Mouse (Mus musculus) kidney, postnatal 10 days (tissue): ENCODE data around the gene Hivep2.

ENCODE experiments used
- DNase-seq: peaks from one replicate; pipeline ENCODE4 v3.0.0; 2021; ENCODE audit warnings: mixed read lengths

The Hivep2 gene

DNA sequence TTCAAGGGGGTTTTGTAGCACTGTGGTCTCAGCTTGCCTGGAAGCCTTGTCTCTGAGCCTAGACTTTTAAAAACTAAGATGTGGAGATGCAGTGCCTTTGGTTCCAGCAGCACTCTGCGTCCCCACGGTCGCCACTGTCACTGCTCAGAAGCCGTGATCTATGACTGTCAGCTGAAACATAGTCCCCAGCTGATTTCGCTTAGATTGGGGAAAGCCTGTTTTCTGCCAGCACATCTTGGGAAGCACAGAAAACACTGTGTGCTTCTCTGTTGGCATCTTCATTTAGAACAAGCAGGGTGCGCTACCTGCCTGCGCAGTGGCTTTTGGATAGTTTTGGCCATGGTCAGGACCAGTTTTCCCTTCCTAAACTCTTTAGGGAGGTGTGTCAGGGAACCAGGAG lies 59.1 kb downstream of the Hivep2 start:
- no peak for DNase-seq

- DNase-seq = no peak
Measured at GRCm38 (mm10) chr10:14027751-14028150, 61.9 kb downstream of the Hivep2 start.

GRCm38 (mm10) chr10:14028956-14029355 lies 63.1 kb downstream of the Hivep2 start:
- peak; percentile 28 for DNase-seq

DNA sequence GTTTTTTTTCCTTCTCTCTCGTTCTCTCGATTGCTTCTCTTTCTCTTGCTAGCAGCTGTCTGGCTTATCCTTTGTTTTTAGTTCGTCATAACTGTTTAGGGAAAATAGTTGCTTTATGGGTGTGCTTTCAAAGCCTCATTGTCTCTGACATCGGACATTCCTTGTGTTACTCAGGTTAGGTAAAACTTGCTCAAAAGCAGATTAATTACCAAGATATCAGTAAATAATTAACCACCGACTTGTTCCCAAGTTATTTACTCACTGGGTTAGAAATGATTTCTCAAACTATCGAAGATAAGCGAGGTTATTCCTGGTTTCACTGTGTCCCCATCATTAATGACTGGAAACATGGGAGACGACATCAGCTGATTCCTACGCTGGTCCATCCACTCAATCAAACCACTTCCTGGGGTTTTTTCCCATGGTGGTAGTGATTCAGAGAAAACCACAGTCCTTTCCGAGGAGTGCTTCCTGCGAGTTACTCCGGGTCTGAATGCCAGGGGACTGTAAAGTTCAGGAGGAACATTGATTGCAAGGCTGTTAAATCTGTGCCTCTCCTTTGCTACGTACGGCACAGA lies 64.7 kb downstream of the Hivep2 start:
- DNase-seq = no peak

DNA sequence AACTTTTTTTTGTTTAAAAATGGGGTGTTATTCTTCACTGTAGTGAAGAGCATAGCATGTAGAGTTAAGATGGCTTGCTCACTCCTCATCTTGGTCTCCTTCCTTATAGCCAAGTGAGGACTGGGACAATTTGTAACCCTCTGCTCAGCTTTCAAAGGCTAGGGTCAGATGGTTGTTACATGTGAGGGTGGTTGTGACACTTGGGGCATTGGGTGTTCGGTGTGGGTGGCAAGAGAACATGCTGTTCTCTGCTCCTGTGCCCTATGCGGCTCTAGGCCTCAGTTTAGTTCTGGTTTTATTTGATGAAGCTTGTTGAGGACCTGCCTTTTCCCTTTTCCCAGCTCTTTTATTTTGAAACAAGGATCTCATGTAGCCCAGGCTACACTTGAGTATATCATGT lies 66.7 kb downstream of the Hivep2 start:
- no peak for DNase-seq

GRCm38 (mm10) chr10:14034046-14034445 lies 68.2 kb downstream of the Hivep2 start:
- DNase-seq = no peak

DNA sequence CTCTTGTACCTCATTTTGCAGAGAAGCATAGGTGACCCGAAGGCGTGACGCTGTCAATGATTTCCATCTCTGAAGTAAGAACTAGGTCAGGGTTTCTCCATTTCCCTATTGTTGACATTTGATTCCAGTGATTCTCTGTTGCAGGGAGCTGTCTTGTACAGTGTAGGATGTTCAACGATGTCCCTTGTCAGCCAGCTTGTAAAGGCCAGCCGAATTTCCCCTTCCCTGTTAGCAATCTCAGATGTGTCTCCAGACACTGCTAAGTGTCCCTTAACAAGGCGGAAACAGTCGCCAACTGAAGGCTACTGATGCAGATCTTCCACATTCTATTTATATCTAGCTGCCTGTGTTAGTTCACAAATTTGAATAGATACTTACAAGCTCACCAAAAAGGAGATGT lies 68.9 kb downstream of the Hivep2 start:
- DNase-seq = no peak

DNA sequence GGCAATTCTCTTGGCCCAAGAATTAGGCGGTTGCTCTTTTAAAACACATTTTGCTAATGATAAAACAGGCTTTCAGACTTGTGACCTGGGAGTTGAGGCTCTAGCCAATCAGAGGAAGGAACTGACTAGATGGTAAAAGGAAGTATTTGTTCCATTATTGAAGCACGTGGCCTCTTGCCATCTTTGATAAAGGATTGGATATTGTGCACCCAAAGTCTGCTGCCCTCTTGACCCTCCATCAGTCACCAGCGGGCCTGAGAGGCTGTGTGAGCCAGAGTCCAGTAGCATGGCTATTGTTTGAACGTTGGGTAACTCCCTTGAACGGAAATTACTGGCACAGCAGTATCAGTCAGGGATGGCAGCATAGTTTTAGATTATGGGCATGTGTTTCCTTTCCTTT lies 69.7 kb downstream of the Hivep2 start:
- no peak for DNase-seq

DNA sequence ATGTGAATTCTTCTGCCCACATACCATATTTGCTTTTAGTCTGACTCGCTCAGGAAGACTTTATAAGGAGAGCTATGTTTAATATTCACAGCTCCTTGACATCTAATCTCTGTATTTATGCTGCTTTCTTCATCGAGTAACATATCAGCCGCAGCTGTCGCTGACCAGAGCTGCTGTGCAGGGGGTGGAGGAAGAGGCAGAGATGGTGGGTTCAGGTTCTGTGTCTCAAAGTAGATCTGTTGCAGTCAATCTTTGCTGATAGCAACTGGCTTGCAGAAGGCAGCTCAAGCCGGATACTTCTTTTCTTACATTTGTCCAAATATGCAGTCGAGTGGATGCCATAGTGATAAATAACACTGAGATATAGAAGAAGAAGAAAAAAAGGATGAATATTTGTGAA lies 70.6 kb downstream of the Hivep2 start:
- DNase-seq = no peak

GRCm38 (mm10) chr10:14037977-14038489 lies 72.2 kb downstream of the Hivep2 start:
- no peak for DNase-seq

DNA sequence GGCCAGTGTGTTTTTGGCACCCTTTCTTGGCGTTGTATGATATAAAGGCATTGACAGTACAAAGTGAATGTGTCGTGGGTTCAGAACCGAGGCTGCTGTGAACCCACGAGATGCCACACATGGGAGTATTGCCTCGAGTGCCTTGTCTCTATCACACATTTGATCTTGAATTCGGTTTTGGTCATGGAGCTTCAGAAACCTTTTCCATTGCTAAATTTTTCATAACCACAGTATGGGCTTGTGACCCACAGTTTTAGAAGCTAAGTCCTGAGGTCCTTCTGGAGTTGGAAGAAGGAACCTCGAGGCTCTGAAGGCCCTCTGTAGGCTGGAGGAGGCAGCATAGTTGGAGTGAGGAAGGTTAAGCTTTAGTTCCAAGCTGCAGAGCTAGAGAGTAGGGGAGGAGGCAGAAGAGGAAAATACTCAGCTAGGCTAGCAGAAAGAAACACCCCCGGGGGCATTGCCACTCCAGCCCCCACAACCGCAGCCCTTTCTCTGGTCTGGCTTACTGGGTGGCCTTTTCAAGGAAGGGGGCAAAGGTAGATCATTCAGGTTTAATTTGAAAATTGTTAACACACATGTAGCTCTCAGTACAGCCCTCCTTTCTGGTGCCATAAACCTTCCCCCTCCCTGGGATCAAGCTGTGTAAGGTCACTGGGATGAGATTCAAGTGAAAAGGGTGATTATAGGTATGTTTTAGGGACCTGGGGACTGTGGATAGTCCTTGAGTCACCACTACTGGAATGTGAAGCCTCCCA lies 75.0 kb downstream of the Hivep2 start:
- DNase-seq = no peak

DNA sequence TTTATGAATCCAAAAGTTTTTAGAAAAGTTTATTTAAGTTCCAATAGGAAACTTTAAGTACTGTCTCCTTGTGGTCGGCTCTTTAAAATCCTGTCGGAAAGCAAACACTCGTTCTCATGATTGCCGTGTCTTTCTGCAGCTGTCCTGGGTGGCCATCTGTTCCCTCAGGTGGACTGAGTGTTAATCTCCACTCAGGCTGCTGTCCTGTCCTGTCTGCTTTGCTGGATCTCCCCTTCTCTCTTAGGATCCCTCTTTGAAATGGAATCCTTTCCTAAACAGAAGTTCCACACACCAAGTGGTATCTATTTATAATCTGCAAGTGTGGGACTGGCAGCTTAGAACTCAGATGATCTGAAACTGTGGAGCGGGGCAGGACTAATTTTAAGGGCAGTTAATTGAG lies 75.7 kb downstream of the Hivep2 start:
- no peak for DNase-seq

GRCm38 (mm10) chr10:14042539-14043348 lies 76.9 kb downstream of the Hivep2 start:
- DNase-seq = no peak

DNA sequence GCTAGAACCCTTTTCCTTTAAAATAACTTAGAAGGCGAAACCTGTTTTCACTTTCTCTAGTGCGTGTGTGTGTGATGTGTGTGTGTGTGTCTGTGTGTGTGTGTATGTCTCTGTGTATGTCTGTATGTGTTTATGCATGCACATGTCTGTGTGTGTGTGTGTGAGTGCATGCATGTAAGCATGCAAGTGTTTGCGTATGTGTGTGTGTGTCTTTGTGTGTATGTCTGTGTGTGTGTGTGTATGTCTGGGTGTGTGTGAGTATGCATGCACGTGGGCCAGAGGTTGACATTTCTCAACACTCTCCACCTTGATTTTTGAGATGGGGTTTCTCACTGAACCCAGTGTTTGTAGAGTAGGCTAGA lies 77.5 kb downstream of the Hivep2 start:
- DNase-seq = no peak

- no peak for DNase-seq
Measured at GRCm38 (mm10) chr10:14044046-14044782, 78.3 kb downstream of the Hivep2 start.

- no peak for DNase-seq
Measured at GRCm38 (mm10) chr10:14044783-14045392, 79.0 kb downstream of the Hivep2 start.

DNA sequence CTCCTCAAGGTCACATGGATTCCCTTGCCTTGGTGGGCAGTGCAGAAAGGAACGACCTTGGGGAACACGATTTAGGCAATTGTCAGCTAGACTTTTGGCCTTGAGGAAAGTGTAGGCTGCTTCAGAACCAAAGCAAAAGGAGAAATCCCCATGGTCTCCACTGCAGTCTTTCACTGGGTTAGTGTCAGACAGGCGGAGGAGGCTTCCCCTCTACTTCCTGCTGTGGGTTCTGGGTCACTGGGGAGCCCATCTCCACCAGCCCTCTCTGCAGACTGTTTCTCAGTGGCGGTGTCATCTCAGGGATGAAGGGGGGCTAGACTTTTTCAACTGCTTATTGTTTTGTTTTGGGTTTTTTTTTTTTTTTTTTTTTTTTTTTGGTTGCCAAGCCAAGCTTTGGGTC lies 79.9 kb downstream of the Hivep2 start:
- DNase-seq = peak; percentile 30

- no peak for DNase-seq
Measured at GRCm38 (mm10) chr10:14046171-14046651, 80.3 kb downstream of the Hivep2 start.

DNA sequence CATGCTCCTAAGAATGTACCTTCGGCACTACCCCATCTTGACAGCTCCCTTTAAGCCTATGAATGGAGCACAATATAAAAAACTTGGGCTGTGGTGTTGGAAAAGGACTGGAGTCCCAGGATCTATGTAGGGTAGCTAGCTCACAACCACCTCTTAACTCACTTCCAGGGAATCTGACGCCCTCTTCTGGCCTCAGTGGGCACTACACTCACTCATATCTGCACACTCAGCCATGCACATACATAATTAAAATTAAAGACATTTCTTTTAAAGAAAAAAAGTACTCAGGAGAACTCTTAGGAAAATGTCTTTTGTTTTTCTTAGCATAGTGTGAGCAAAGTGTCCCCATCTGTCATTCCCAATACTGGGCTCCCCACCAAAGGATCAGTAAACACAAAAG lies 81.1 kb downstream of the Hivep2 start:
- peak; percentile 38 for DNase-seq

DNA sequence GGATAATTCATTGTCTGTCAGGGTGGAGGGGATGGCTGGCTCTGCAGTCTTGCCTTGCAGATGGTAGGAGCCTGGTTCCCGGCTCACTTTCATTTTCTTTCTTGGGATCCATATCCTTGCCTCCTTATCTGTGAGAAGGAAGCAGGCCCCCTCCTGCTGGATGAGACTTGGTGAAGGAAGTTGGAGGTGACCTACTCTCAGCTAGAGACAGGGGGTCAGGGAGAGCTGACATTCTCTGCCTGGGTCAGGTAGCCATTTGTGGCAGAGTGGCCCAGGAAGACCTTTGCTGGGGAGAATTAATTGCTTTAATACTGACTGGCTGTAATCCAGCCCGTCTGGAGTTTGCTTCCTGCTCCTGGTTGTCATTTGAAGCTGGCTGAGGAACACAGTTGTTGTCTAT lies 81.8 kb downstream of the Hivep2 start:
- peak; percentile 45 for DNase-seq

DNA sequence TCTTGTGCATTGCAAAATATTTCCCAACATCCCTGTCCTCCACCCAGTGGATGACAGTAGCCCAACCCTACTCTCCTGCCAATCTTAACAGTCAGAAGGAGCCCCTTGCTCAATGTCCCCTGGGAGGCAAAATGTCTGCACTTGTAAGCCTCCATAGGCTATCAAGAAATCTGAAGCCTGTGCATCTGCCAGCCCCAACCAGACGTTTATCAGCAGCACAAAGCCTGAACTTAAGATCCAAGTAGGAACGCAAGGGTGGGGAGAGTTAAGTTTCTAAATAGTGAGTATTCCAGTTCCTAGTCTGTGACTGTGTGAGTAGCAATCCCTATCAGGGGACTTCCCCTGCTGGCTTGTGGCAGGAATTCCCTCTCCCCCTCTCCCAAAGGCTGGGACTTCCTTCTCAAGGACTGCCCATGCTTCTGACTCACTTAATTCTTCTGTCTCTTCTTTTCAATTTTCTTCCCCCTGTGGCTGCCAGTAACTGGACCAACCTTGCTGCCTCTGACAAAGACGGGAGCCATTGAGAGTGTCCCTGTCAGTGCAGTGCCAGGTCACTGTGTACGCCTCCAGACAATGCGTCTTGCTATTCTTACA lies 82.5 kb downstream of the Hivep2 start:
- no peak for DNase-seq

GRCm38 (mm10) chr10:14048916-14049445 lies 83.1 kb downstream of the Hivep2 start:
- DNase-seq = no peak
